Mouse (Mus musculus): ENCODE results near the gene Ern1. TPM values are rescaled to one million over a fixed set of nuclear protein-coding genes. Genes with fewer than 3 reads are reported as not detected.
A peak's percentile ranks its signal among the peaks of the same experiment; 100 is the strongest.

Ern1 gene
- polyA plus RNA-seq, 1 experiment from 2014 or later: 2.9 TPM

- ATAC-seq: no peak
- WGBS: 91% methylated on average over 5 of the region's 5 CpGs
- Histone ChIP-seq H3K27me3 (replicated peaks; ENCODE audit: control insufficient read depth, insufficient read depth, low read length) (no peaks in the 10 kb centered on the region), H3K4me3 (ENCODE audit: low read depth, low read length) (no peak overlapping the region), H3K4me2 (ENCODE audit: low read length) (no peak overlapping the region), H3K4me1 (ENCODE audit: control insufficient read depth, insufficient read depth, low read length) (no peaks in the 10 kb centered on the region), H3K9ac (ENCODE audit: low read length) (no peak overlapping the region), H3K36me3 (ENCODE audit: control insufficient read depth, insufficient read depth, low read length) (peaks cover 3% of the 10 kb centered on the region; the same call in 1 of the 2 replicates), H3K27ac (ENCODE audit: low read depth, low read length) (no peak overlapping the region), H3K9me3 (replicated peaks; ENCODE audit: control insufficient read depth, low read length) (no peaks in the 10 kb centered on the region)
- DNase-seq (ENCODE audit: low spot score): no peak
Observed at GRCm38 (mm10) chr11:106425201-106425600, 62.5 kb downstream of the Ern1 start.

- H3K9ac ChIP-seq (ENCODE audit: low read length): no peak overlapping the region
- no peak for DNase-seq (ENCODE audit: low spot score)
Observed at GRCm38 (mm10) chr11:106419262-106420102, 68.2 kb downstream of the Ern1 start.

GRCm38 (mm10) chr11:106418622-106419196 lies 68.9 kb downstream of the Ern1 start:
- H3K4me3 ChIP-seq (ENCODE audit: low read depth, low read length): no peak overlapping the region
- no peaks in the 10 kb centered on the region for H3K9me3 ChIP-seq (replicated peaks; ENCODE audit: control insufficient read depth, low read length)
- H3K27me3 ChIP-seq (replicated peaks; ENCODE audit: control insufficient read depth, insufficient read depth, low read length): no peaks in the 10 kb centered on the region
- WGBS: 50% methylated on average over 4 of the region's 4 CpGs
- no peak overlapping the region for H3K4me2 ChIP-seq (ENCODE audit: low read length)
- no peak overlapping the region for H3K9ac ChIP-seq (ENCODE audit: low read length)
- ATAC-seq (peak; percentile 70; the same call in 1 of the 2 replicates), DNase-seq (ENCODE audit: low spot score) (peak; percentile 93)
- peaks cover 5% of the 10 kb centered on the region for H3K36me3 ChIP-seq (ENCODE audit: control insufficient read depth, insufficient read depth, low read length)
- no peak overlapping the region for H3K27ac ChIP-seq (ENCODE audit: low read depth, low read length)
- H3K4me1 ChIP-seq (ENCODE audit: control insufficient read depth, insufficient read depth, low read length): no peaks in the 10 kb centered on the region

More at GRCm38 (mm10) chr11:106419262-106420102, 68.2 kb downstream of the Ern1 start:
- Histone ChIP-seq H3K4me1 (ENCODE audit: control insufficient read depth, insufficient read depth, low read length) (no peaks in the 10 kb centered on the region), H3K36me3 (ENCODE audit: control insufficient read depth, insufficient read depth, low read length) (peaks cover 4% of the 10 kb centered on the region; the same call in 1 of the 2 replicates), H3K9me3 (replicated peaks; ENCODE audit: control insufficient read depth, low read length) (no peaks in the 10 kb centered on the region), H3K4me2 (ENCODE audit: low read length) (no peak overlapping the region), H3K27ac (ENCODE audit: low read depth, low read length) (no peak overlapping the region), H3K27me3 (replicated peaks; ENCODE audit: control insufficient read depth, insufficient read depth, low read length) (no peaks in the 10 kb centered on the region), H3K4me3 (ENCODE audit: low read depth, low read length) (no peak overlapping the region)
- no peak for ATAC-seq
- 81% methylated on average over 9 of the region's 9 CpGs for WGBS

- no peaks in the 10 kb centered on the region for H3K4me1 ChIP-seq (ENCODE audit: control insufficient read depth, insufficient read depth, low read length)
- no peaks in the 10 kb centered on the region for H3K9me3 ChIP-seq (replicated peaks; ENCODE audit: control insufficient read depth, low read length)
- no peak overlapping the region for H3K9ac ChIP-seq (ENCODE audit: low read length)
- no peak for ATAC-seq
- DNase-seq (ENCODE audit: low spot score): no peak
- no peak overlapping the region for H3K4me3 ChIP-seq (ENCODE audit: low read depth, low read length)
- H3K36me3 ChIP-seq (ENCODE audit: control insufficient read depth, insufficient read depth, low read length): peaks cover 11% of the 10 kb centered on the region
- H3K27me3 ChIP-seq (replicated peaks; ENCODE audit: control insufficient read depth, insufficient read depth, low read length): no peaks in the 10 kb centered on the region
- H3K27ac ChIP-seq (ENCODE audit: low read depth, low read length): no peak overlapping the region
- H3K4me2 ChIP-seq (ENCODE audit: low read length): no peak overlapping the region
- WGBS: 92% methylated on average over 2 of the region's 2 CpGs
Observed at GRCm38 (mm10) chr11:106417860-106418259, 69.8 kb downstream of the Ern1 start.

- no peak overlapping the region for H3K4me3 ChIP-seq (ENCODE audit: low read depth, low read length)
- H3K27me3 ChIP-seq (replicated peaks; ENCODE audit: control insufficient read depth, insufficient read depth, low read length): no peaks in the 10 kb centered on the region
- no peak for ATAC-seq
- no peak for DNase-seq (ENCODE audit: low spot score)
- no peak overlapping the region for H3K4me2 ChIP-seq (ENCODE audit: low read length)
- WGBS: 76% methylated on average over 3 of the region's 3 CpGs
- H3K9ac ChIP-seq (ENCODE audit: low read length): no peak overlapping the region
- no peaks in the 10 kb centered on the region for H3K9me3 ChIP-seq (replicated peaks; ENCODE audit: control insufficient read depth, low read length)
- H3K27ac ChIP-seq (ENCODE audit: low read depth, low read length): no peak overlapping the region
- H3K36me3 ChIP-seq (ENCODE audit: control insufficient read depth, insufficient read depth, low read length): peaks cover 14% of the 10 kb centered on the region
- H3K4me1 ChIP-seq (ENCODE audit: control insufficient read depth, insufficient read depth, low read length): no peaks in the 10 kb centered on the region
Observed at GRCm38 (mm10) chr11:106416331-106416730, 71.3 kb downstream of the Ern1 start.

DNA sequence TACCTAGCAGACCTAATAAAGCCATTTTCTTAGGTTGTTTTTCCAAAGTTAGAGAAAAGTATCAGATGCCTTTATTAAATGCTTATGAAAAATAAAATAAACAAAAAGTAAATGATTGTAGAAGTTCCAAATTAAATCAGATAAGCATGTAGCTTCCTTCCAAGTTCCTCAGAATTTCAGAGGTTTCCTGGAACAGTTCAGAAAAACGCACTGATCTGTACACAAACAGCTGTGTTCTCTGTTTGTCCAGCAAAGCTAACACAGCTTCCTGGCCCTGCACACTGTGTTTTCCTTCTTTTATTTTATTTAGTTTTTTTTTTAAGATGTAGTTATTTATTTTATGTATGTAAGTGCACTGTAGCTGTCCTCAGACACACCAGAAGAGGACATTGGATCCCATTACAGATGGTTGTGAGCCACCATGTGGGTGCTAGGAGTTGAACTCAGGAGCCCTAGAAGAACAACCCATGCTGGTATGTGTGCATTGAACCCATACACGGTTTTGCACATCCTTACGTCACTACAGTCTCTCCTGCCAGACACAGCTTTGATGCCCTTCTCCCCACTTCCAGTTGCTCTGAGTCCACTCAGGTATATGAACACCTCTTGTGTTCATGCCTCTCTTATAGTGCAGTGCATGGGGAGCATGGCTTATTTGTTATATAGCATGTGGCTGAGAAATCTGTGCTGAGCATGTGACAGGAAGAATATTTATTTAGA lies 74.9 kb downstream of the Ern1 start:
- no peak for DNase-seq (ENCODE audit: low spot score)
- Histone ChIP-seq H3K4me2 (ENCODE audit: low read length) (no peak overlapping the region), H3K27me3 (replicated peaks; ENCODE audit: control insufficient read depth, insufficient read depth, low read length) (no peaks in the 10 kb centered on the region), H3K4me3 (ENCODE audit: low read depth, low read length) (no peak overlapping the region), H3K9me3 (replicated peaks; ENCODE audit: control insufficient read depth, low read length) (no peaks in the 10 kb centered on the region), H3K27ac (ENCODE audit: low read depth, low read length) (no peak overlapping the region), H3K4me1 (ENCODE audit: control insufficient read depth, insufficient read depth, low read length) (no peaks in the 10 kb centered on the region), H3K9ac (ENCODE audit: low read length) (no peak overlapping the region), H3K36me3 (ENCODE audit: control insufficient read depth, insufficient read depth, low read length) (peaks cover 27% of the 10 kb centered on the region)
- ATAC-seq: no peak
- WGBS: 94% methylated on average over 3 of the region's 3 CpGs

DNA sequence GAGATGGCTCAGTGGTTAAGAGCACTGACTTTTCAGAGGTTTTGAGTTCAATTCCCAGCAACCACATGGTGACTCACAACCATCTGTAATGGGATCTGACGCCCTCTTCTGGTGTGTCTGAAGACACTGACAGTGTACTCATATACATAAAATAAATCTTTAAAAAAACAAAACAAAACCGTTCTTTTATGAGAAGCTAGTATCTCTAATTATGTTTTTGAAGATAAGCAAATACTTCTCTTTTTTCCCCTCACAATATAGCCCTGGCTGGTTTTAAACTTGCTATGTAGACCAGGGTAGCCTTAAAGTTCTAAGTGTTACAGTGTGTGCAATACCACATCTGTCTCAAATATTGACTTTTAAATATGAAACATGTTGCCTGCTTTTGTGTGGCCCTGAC lies 76.5 kb downstream of the Ern1 start:
- H3K27ac ChIP-seq (ENCODE audit: low read depth, low read length): no peak overlapping the region
- H3K9ac ChIP-seq (ENCODE audit: low read length): no peak overlapping the region
- no peak for ATAC-seq
- peaks cover 41% of the 10 kb centered on the region for H3K36me3 ChIP-seq (ENCODE audit: control insufficient read depth, insufficient read depth, low read length)
- H3K9me3 ChIP-seq (replicated peaks; ENCODE audit: control insufficient read depth, low read length): no peaks in the 10 kb centered on the region
- no peak overlapping the region for H3K4me3 ChIP-seq (ENCODE audit: low read depth, low read length)
- H3K4me2 ChIP-seq (ENCODE audit: low read length): no peak overlapping the region
- no peaks in the 10 kb centered on the region for H3K4me1 ChIP-seq (ENCODE audit: control insufficient read depth, insufficient read depth, low read length)
- H3K27me3 ChIP-seq (replicated peaks; ENCODE audit: control insufficient read depth, insufficient read depth, low read length): no peaks in the 10 kb centered on the region
- WGBS: 90% methylated on average over 2 of the region's 2 CpGs
- no peak for DNase-seq (ENCODE audit: low spot score)

DNA sequence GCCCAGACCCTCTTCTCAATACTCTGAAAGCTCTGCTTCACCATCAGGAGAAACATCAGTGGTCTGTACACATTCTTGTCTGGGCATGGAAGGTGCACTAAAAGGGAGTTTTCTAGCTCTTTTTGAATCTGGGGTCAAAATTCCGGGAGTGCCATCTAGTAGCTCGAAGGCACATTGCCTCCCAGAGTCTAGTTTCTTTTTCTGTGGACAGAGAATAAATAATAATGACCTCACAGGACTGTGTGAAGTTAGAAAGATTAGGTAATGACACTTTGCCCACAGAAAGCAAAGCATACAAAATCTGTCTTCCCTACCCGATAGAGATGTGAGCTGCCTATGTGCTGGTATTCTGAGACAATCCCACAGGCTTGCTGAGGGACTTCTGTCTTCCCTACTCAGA lies 77.1 kb downstream of the Ern1 start:
- Histone ChIP-seq H3K4me3 (ENCODE audit: low read depth, low read length) (no peak overlapping the region), H3K9ac (ENCODE audit: low read length) (no peak overlapping the region), H3K9me3 (replicated peaks; ENCODE audit: control insufficient read depth, low read length) (no peaks in the 10 kb centered on the region), H3K36me3 (ENCODE audit: control insufficient read depth, insufficient read depth, low read length) (peaks cover 47% of the 10 kb centered on the region), H3K27ac (ENCODE audit: low read depth, low read length) (no peak overlapping the region), H3K4me1 (ENCODE audit: control insufficient read depth, insufficient read depth, low read length) (no peaks in the 10 kb centered on the region), H3K4me2 (ENCODE audit: low read length) (no peak overlapping the region), H3K27me3 (replicated peaks; ENCODE audit: control insufficient read depth, insufficient read depth, low read length) (no peaks in the 10 kb centered on the region)
- DNase-seq (ENCODE audit: low spot score): no peak
- no peak for ATAC-seq
- WGBS: 89% methylated on average over 3 of the region's 3 CpGs

All from forebrain, embryonic 14.5 days (tissue).